Mouse (Mus musculus): ENCODE measurements around the gene Shc3.

GRCm38 (mm10) chr13:51409936-51410481 lies 159.2 kb downstream of the Shc3 start:
- TF ChIP-seq CTCF (IDR thresholded peaks at IDR 0.05; ENCODE audit: low read depth), result no peak
- no peak for TF ChIP-seq EP300 (optimal IDR thresholded peaks at IDR 0.05)
